Mouse (Mus musculus) lung, adult 2 months (tissue): Measurements from ENCODE around the gene Cmklr1.

Source experiments
- CTCF ChIP-seq: fragments of 200-500 bp; IDR thresholded peaks from 2 replicates; pipeline ENCODE4 v1.5.1; 2011; ENCODE audit warnings: mild to moderate bottlenecking, low read length, control low read depth; ENCODE audit not compliant: insufficient read depth
- POLR2A ChIP-seq: fragments of 200-500 bp; IDR thresholded peaks from 2 replicates; pipeline ENCODE4 v1.6.1; 2011; ENCODE audit warnings: low read depth, mild to moderate bottlenecking, control low read depth, low read length, borderline replicate concordance; ENCODE audit errors: extremely low read depth

- TF ChIP-seq CTCF (no peak), POLR2A (no peak)
Measured at GRCm38 (mm10) chr5:113644520-113644919, 5.7 kb downstream of the Cmklr1 start.
